Mouse (Mus musculus) lung, embryonic 16.5 days (tissue): ENCODE measurements at regions not wholly inside any gene's neighbourhood (a gene's known extent, or its start where the extent isn't known, plus 50 kb on each side); places are given as distances from the start of the nearest gene placed in this dataset.

ENCODE experiments used
- ATAC-seq: fragments of 200-750 bp; cut with Nextera tagmentation; 2 replicates; pipeline ENCODE4 v1.8.0; 2017; ENCODE audit warnings: low read depth, mild to moderate bottlenecking, moderate library complexity
- H3K27ac ChIP-seq: fragments of 300-500 bp; sonication (generic); 2 replicates; pipeline ENCODE4 v1.5.1; 2014; ENCODE audit warnings: mild to moderate bottlenecking, control low read depth, low read length
- H3K27me3 ChIP-seq: fragments of 300-500 bp; sonication (generic); 2 replicates; pipeline ENCODE4 v1.6.1; 2014; ENCODE audit warnings: low read depth, low read length, mixed read lengths; ENCODE audit not compliant: control insufficient read depth, insufficient read depth
- H3K36me3 ChIP-seq: fragments of 300-500 bp; sonication (generic); 2 replicates; pipeline ENCODE4 v1.6.1; 2014; ENCODE audit warnings: low read length; ENCODE audit not compliant: control insufficient read depth, insufficient read depth
- H3K4me1 ChIP-seq: fragments of 300-500 bp; sonication (generic); replicated peaks from 2 replicates; pipeline ENCODE4 v1.6.1; 2014; ENCODE audit warnings: low read length, mixed read lengths; ENCODE audit not compliant: control insufficient read depth, insufficient read depth
- H3K4me2 ChIP-seq: fragments of 300-500 bp; sonication (generic); 2 replicates; pipeline ENCODE4 v1.6.1; 2014; ENCODE audit warnings: low read depth, low read length, control low read depth
- H3K4me3 ChIP-seq: fragments of 300-500 bp; sonication (generic); 2 replicates; pipeline ENCODE4 v1.5.1; 2014; ENCODE audit warnings: mild to moderate bottlenecking, low read length, control low read depth
- H3K9ac ChIP-seq: fragments of 300-500 bp; sonication (generic); 2 replicates; pipeline ENCODE4 v1.6.1; 2014; ENCODE audit warnings: low read length, control low read depth
- H3K9me3 ChIP-seq: fragments of 300-500 bp; sonication (generic); 2 replicates; pipeline ENCODE4 v1.6.1; 2016; ENCODE audit warnings: low read length; ENCODE audit not compliant: control insufficient read depth
- WGBS: fragments of 180-500 bp; shearing (Covaris S2); extraction: QIAGEN DNeasy Blood & Tissue Kit; methylation state at CpG from one replicate; pipeline ENCODE4 v1.1.7; 2014; 5-methylcytosine and 5-hydroxymethylcytosine counted together

GRCm38 (mm10) chr2:72677731-72678130 is 201.8 kb downstream of the Cdca7 start:
- H3K4me1 ChIP-seq, result peaks cover 4% of the 10 kb centered on the region; the same call in 1 of the 2 replicates
- WGBS, result 82% methylated on average over 8 of the region's 8 CpGs
- no peaks in the 10 kb centered on the region for H3K27me3 ChIP-seq
- H3K4me3 ChIP-seq, result no peak overlapping the region
- no peak for ATAC-seq
- no peak overlapping the region for H3K4me2 ChIP-seq
- H3K36me3 ChIP-seq, result no peaks in the 10 kb centered on the region
- H3K9ac ChIP-seq, result no peak overlapping the region
- H3K27ac ChIP-seq, result no peak overlapping the region
- no peaks in the 10 kb centered on the region for H3K9me3 ChIP-seq

GRCm38 (mm10) chr2:72688031-72688430 is 212.1 kb downstream of the Cdca7 start:
- no peak overlapping the region for H3K4me3 ChIP-seq
- H3K36me3 ChIP-seq, result no peaks in the 10 kb centered on the region
- H3K4me1 ChIP-seq, result peaks cover 3% of the 10 kb centered on the region; the same call in 1 of the 2 replicates
- no peak overlapping the region for H3K4me2 ChIP-seq
- ATAC-seq, result peak; percentile 54; the same call in 1 of the 2 replicates
- 51% methylated on average over 4 of the region's 4 CpGs for WGBS
- H3K9me3 ChIP-seq, result peaks cover 9% of the 10 kb centered on the region
- H3K27me3 ChIP-seq, result no peaks in the 10 kb centered on the region
- H3K9ac ChIP-seq, result no peak overlapping the region
- H3K27ac ChIP-seq, result no peak overlapping the region

GRCm38 (mm10) chr2:72701081-72701480 is 225.1 kb downstream of the Cdca7 start:
- WGBS, result 37% methylated on average over 1 of the region's 1 CpGs
- H3K27ac ChIP-seq, result no peak overlapping the region

GRCm38 (mm10) chr2:72703238-72703637 is 227.3 kb downstream of the Cdca7 start:
- 41% methylated on average over 11 of the region's 11 CpGs for WGBS
- peak overlapping the region; percentile 71 for H3K27ac ChIP-seq
- ATAC-seq, result peak; percentile 91
- no peaks in the 10 kb centered on the region for H3K9me3 ChIP-seq
- H3K4me1 ChIP-seq, result peaks cover 12% of the 10 kb centered on the region
- H3K36me3 ChIP-seq, result no peaks in the 10 kb centered on the region
- H3K27me3 ChIP-seq, result no peaks in the 10 kb centered on the region
- no peak overlapping the region for H3K4me3 ChIP-seq
- H3K9ac ChIP-seq, result no peak overlapping the region
- no peak overlapping the region for H3K4me2 ChIP-seq

More at GRCm38 (mm10) chr2:72701081-72701480, 225.1 kb downstream of the Cdca7 start:
- Histone ChIP-seq H3K4me1 (peaks cover 12% of the 10 kb centered on the region), H3K9ac (no peak overlapping the region), H3K9me3 (no peaks in the 10 kb centered on the region), H3K4me2 (no peak overlapping the region), H3K36me3 (no peaks in the 10 kb centered on the region), H3K27me3 (no peaks in the 10 kb centered on the region), H3K4me3 (no peak overlapping the region)
- no peak for ATAC-seq

- no peak for ATAC-seq
- Histone ChIP-seq H3K9ac (no peak overlapping the region), H3K27ac (no peak overlapping the region), H3K27me3 (no peaks in the 10 kb centered on the region), H3K9me3 (no peaks in the 10 kb centered on the region), H3K36me3 (no peaks in the 10 kb centered on the region), H3K4me3 (no peak overlapping the region), H3K4me2 (no peak overlapping the region), H3K4me1 (peaks cover 5% of the 10 kb centered on the region; the same call in 1 of the 2 replicates)
- 86% methylated on average over 13 of the region's 13 CpGs for WGBS
These were observed 232.0 kb downstream of the Cdca7 start for GRCm38 (mm10) chr2:72707676-72708659.

GRCm38 (mm10) chr2:72716931-72717330 is 241.0 kb downstream of the Cdca7 start:
- Histone ChIP-seq H3K9me3 (no peaks in the 10 kb centered on the region), H3K4me1 (peaks cover 2% of the 10 kb centered on the region; the same call in 1 of the 2 replicates), H3K9ac (no peak overlapping the region), H3K27ac (no peak overlapping the region), H3K4me3 (no peak overlapping the region), H3K36me3 (no peaks in the 10 kb centered on the region), H3K4me2 (no peak overlapping the region), H3K27me3 (no peaks in the 10 kb centered on the region)
- no peak for ATAC-seq
- 61% methylated on average over 4 of the region's 4 CpGs for WGBS

- WGBS, result 52% methylated on average over 3 of the region's 3 CpGs
- Histone ChIP-seq H3K36me3 (no peaks in the 10 kb centered on the region), H3K4me3 (no peak overlapping the region), H3K9me3 (no peaks in the 10 kb centered on the region), H3K27me3 (no peaks in the 10 kb centered on the region), H3K9ac (no peak overlapping the region), H3K4me1 (no peaks in the 10 kb centered on the region; the same call in 1 of the 2 replicates), H3K4me2 (no peak overlapping the region), H3K27ac (no peak overlapping the region)
- no peak for ATAC-seq
These were observed 251.5 kb downstream of the Sp3 start for GRCm38 (mm10) chr2:72728699-72729098.

- no peak overlapping the region for H3K4me3 ChIP-seq
- H3K27me3 ChIP-seq, result no peaks in the 10 kb centered on the region
- no peaks in the 10 kb centered on the region for H3K4me1 ChIP-seq
- no peaks in the 10 kb centered on the region for H3K36me3 ChIP-seq
- no peak overlapping the region for H3K4me2 ChIP-seq
- H3K9me3 ChIP-seq, result no peaks in the 10 kb centered on the region
- no peak for ATAC-seq
- no peak overlapping the region for H3K27ac ChIP-seq
- 40% methylated on average over 3 of the region's 3 CpGs for WGBS
- no peak overlapping the region for H3K9ac ChIP-seq
These were observed 246.9 kb downstream of the Sp3 start for GRCm38 (mm10) chr2:72733371-72733770.

GRCm38 (mm10) chr2:72735035-72735434 is 245.2 kb downstream of the Sp3 start:
- no peaks in the 10 kb centered on the region for H3K4me1 ChIP-seq
- WGBS, result 88% methylated on average over 9 of the region's 9 CpGs
- no peak overlapping the region for H3K4me2 ChIP-seq
- no peak for ATAC-seq
- no peaks in the 10 kb centered on the region for H3K9me3 ChIP-seq
- no peak overlapping the region for H3K27ac ChIP-seq
- no peaks in the 10 kb centered on the region for H3K27me3 ChIP-seq
- H3K36me3 ChIP-seq, result no peaks in the 10 kb centered on the region
- no peak overlapping the region for H3K9ac ChIP-seq
- no peak overlapping the region for H3K4me3 ChIP-seq
